Comparison of ENCODE assay signal across 8 mouse cellular contexts in genomic region chr5:115300792-115301614, GRCm38 (mm10). TPM values are rescaled to one million over a fixed set of nuclear protein-coding genes. Genes with fewer than 3 reads are reported as not detected.
A peak's percentile ranks its signal among the peaks of the same experiment; 100 is the strongest.
DNase-seq lines count a peak whose midpoint lies in the region; ATAC-seq and TF ChIP-seq lines count a peak whose summit lies in the region.

Gene Dynll1 (minus strand): TSS chr5:115300999.

- TF ChIP-seq CTCF in gastrocnemius, adult 2 months (IDR thresholded peaks at IDR 0.05): 0 out of 2 replicates have a peak, but pooled peaks have one; percentile 3
- peak; percentile 31 for TF ChIP-seq CTCF in hindbrain, postnatal 0 days (IDR thresholded peaks at IDR 0.05; ENCODE audit: low read depth)
- no peak for TF ChIP-seq CTCF in left cerebral cortex, adult 2 months (IDR thresholded peaks at IDR 0.05)

- peak within 1 kb of the TSS; percentile 70 for H3K4me2 ChIP-seq in hindbrain, postnatal 0 days (ENCODE audit: low read depth, low read length)

- no peaks in the 10 kb centered on the region for H3K9me3 ChIP-seq in hindbrain, postnatal 0 days (ENCODE audit: low read length)

- peak; percentile 98 for ATAC-seq in hindbrain, postnatal 0 days
- ATAC-seq in megakaryocyte, adult 5-6 weeks (ENCODE audit: poor library complexity, severe bottlenecking): peak; percentile 97

- H3K27ac ChIP-seq in gastrocnemius, adult 2 months: peak within 1 kb of the TSS; percentile 87
- peak within 1 kb of the TSS; percentile 92 for H3K27ac ChIP-seq in hindbrain, postnatal 0 days
- H3K27ac ChIP-seq in left cerebral cortex, adult 2 months: peak within 1 kb of the TSS; percentile 94

- 2% methylated on average over 66 of the region's 66 CpGs for WGBS in hindbrain, postnatal 0 days

- peak within 1 kb of the TSS; percentile 79 for H3K9ac ChIP-seq in hindbrain, postnatal 0 days (replicated peaks; ENCODE audit: low read length)

- peak within 1 kb of the TSS; percentile 92 for H3K4me3 ChIP-seq in gastrocnemius, adult 2 months
- peak within 1 kb of the TSS; percentile 78 for H3K4me3 ChIP-seq in hindbrain, postnatal 0 days (ENCODE audit: low read length)
- H3K4me3 ChIP-seq in left cerebral cortex, adult 2 months: peak within 1 kb of the TSS; percentile 94

- DNase-seq in WW6 (ENCODE audit: low read depth, low spot score): peak; percentile 93
- DNase-seq in cerebellum, postnatal 4 days (ENCODE audit: low spot score in 2 of 2): peak; percentile 100
- peak; percentile 99 for DNase-seq in gastrocnemius, adult 2 months
- peak; percentile 99 for DNase-seq in hindbrain, postnatal 0 days (ENCODE audit: low spot score)
- DNase-seq in left cerebral cortex, adult 2 months (ENCODE audit: extremely low spot score in 1 of 2, low spot score in 2 of 2): peak; percentile 100
- peak; percentile 100 for DNase-seq in right cerebral cortex, adult 2 months (ENCODE audit: low spot score in 2 of 2)
- DNase-seq in urinary bladder, postnatal 14 days (ENCODE audit: low spot score): peak; percentile 100

- peaks cover 16% of the 10 kb centered on the region for H3K36me3 ChIP-seq in hindbrain, postnatal 0 days (ENCODE audit: insufficient read depth, low read length)

- no peaks in the 10 kb centered on the region for H3K27me3 ChIP-seq in hindbrain, postnatal 0 days (ENCODE audit: insufficient read depth, low read length)

- H3K4me1 ChIP-seq in hindbrain, postnatal 0 days (ENCODE audit: insufficient read depth, low read length): 0 out of 2 replicates have a peak, but pooled peaks cover 6% of the 10 kb centered on the region

- intact Hi-C loops in gastrocnemius, adult 2 months (cut with DNase I): loop anchor here (2.0 kb wide), 1 partner anchor 48 kb away; the partner anchor contains the start of gene Cox6a1
- intact Hi-C loops in left cerebral cortex, adult 2 months (cut with DNase I): loop anchor here (1.0 to 2.0 kb wide), 4 partner anchors 18 to 48 kb away; partner anchors contain the start of genes Cox6a1, Gatc, Srsf9 and Triap1

RNA-seq across cellular contexts. Expression of gene Dynll1, which starts in this region (rescaled TPM):
- 100 to 1,000 TPM in 1 of 2 experiments, 10 to 100 TPM in 1; 48.4 to 115 TPM for total RNA-seq in gastrocnemius, adult 2 months (2021)
- 184 and 239 TPM in 2 replicates for total RNA-seq in hindbrain, postnatal 0 days (2014; rRNA removed)
- polyA plus RNA-seq in hindbrain, postnatal 0 days (2015; fragmentation: Nextera tagmentation; extraction: Ambion mirVana): 1,016 and 1,030 TPM in 2 replicates
- 100 to 1,000 TPM; 608 to 642 TPM for total RNA-seq in left cerebral cortex, adult 2 months (2021)
- 646 and 659 TPM in 2 replicates for total RNA-seq in megakaryocyte, adult 5-6 weeks (2015)
- total RNA-seq in megakaryocyte, adult 5-6 weeks (2017): 318 and 344 TPM in 2 replicates

Comparison
In these comparisons a context has a peak if more than half of its experiments do, and no peak if none do; other contexts are left out.
1. Peak in every context shown above with its lines: DNase-seq, ATAC-seq, H3K4me3 ChIP-seq and H3K27ac ChIP-seq.